Mouse (Mus musculus): ENCODE measurements around the gene Snrpb2.

Snrpb2 gene

GRCm38 (mm10) chr2:143062812-143063792 lies at the start of gene Snrpb2:
Gene Snrpb2 (plus strand): TSS chr2:143063039.
- DNase-seq (ENCODE audit: low spot score): peak; percentile 95

- DNase-seq (ENCODE audit: low spot score): no peak
Observed at GRCm38 (mm10) chr2:143013057-143013456, 49.8 kb upstream of the Snrpb2 start.

GRCm38 (mm10) chr2:143018084-143018483 lies 44.8 kb upstream of the Snrpb2 start:
- DNase-seq (ENCODE audit: low spot score): no peak

- peak; percentile 53 for DNase-seq (ENCODE audit: low spot score)
Observed at GRCm38 (mm10) chr2:143018591-143019130, 44.2 kb upstream of the Snrpb2 start.

DNA sequence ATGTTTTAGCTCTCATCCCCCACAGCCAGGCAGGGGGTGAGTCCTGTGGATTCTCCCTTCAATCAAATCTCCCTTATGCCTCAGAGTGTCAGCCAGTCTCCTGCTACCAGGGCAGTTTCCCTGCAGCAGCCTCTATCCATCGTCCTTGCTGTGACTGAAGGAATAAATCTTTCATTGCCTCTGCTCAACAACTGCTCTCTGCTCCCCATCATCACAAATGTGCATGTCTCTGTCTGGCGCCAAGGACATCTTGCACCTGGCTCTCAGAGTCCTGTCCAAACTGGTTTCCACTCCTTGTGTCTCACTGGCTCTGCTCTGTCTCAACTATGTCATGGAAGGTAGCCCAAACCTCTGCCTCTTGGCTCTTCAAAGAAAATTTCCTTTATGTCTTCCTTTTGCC lies 43.1 kb upstream of the Snrpb2 start:
- DNase-seq (ENCODE audit: low spot score): peak; percentile 35

DNA sequence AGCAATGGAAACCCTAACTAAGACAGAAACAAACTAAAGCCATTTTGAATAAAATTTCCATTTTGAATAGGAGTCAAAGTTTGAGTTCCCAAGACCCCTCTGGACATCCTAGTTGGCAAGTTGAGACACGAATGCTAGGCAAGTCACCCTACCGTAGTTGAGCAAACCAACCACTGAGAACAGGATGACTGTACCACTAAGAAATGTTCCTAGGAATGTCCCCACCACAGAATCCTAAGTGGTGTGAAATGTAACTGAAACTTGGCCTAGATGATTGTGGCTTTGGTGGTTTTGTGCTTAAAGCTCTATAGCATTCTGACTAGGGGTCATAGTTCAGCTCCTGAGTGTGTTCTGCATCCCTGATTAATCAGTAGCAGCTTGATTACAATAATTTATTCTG lies 39.5 kb upstream of the Snrpb2 start:
- no peak for DNase-seq (ENCODE audit: low spot score)

DNA sequence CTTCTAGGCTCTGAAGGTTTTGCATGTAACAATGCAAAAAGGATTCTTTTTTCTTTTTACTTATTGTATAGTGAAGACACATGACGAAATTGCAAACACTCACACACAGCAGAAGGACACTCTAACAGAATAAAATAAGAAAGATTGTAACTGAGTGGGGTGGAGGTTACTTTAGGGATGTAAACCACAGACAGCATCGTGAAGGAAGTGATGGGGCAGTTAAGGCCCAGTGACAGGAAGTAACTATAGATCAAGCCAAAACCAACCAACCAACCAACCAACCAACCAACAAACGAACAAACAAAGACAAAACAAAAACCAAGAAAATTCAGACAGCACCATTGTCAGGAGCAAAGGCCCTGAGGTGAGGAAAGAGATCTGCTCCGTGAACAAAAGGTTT lies 38.6 kb upstream of the Snrpb2 start:
- no peak for DNase-seq (ENCODE audit: low spot score)

GRCm38 (mm10) chr2:143031283-143031682 lies 31.6 kb upstream of the Snrpb2 start:
- DNase-seq (ENCODE audit: low spot score): no peak

- no peak for DNase-seq (ENCODE audit: low spot score)
Observed at GRCm38 (mm10) chr2:143032378-143033255, 30.2 kb upstream of the Snrpb2 start.

- no peak for DNase-seq (ENCODE audit: low spot score)
Observed at GRCm38 (mm10) chr2:143034350-143035085, 28.3 kb upstream of the Snrpb2 start.

GRCm38 (mm10) chr2:143035086-143035593 lies 27.7 kb upstream of the Snrpb2 start:
- no peak for DNase-seq (ENCODE audit: low spot score)

GRCm38 (mm10) chr2:143041596-143041995 lies 21.2 kb upstream of the Snrpb2 start:
- no peak for DNase-seq (ENCODE audit: low spot score)

- no peak for DNase-seq (ENCODE audit: low spot score)
Observed at GRCm38 (mm10) chr2:143055251-143055650, 7.6 kb upstream of the Snrpb2 start.

DNA sequence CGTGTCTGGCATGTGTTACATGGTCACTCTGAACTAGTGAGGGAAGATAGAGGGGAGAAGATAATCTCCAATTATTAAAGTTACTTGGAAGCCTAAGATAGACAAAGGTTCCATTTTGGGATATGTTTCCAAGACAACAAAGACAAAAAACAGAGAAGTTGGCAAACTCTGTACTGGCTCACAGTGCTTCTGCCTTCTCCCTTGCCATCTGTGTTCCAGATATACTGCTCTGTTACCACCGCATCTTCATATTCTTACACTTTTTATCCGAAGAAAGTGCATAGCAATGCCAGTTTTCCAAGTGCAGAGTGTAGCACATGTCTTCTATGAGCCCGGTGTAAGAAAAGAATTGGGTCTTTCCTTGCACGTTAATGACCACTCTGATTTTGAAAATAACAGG lies 6.1 kb upstream of the Snrpb2 start:
- DNase-seq (ENCODE audit: low spot score): no peak

- peak; percentile 4 for DNase-seq (ENCODE audit: low spot score)
Observed at GRCm38 (mm10) chr2:143062432-143062811, 417 bp upstream of the Snrpb2 start.

DNA sequence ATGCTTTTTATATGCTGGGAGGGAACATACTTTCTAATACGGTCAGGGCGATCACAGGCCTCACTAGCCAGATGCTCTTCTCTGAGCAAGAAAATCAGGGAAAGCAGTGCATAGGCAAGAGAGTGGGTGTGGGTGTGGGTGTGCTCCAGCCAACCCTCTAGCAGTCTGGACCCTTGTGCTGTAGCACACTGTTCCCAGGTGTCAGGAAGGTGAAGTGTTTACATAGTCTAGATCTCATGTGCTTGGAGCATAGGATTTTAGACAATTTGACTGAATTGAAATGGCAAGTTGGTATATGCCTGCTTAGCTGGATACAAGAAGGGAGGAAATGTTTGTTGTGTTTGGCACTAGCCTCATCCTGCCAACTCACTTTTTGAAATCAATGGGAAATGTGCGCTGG lies 3.1 kb downstream of the Snrpb2 start:
- DNase-seq (ENCODE audit: low spot score): no peak

- no peak for DNase-seq (ENCODE audit: low spot score)
Observed at GRCm38 (mm10) chr2:143078198-143078851, 15.5 kb downstream of the Snrpb2 start, which contains the start of gene Otor. Gene Otor (plus strand): TSS chr2:143078473.

DNA sequence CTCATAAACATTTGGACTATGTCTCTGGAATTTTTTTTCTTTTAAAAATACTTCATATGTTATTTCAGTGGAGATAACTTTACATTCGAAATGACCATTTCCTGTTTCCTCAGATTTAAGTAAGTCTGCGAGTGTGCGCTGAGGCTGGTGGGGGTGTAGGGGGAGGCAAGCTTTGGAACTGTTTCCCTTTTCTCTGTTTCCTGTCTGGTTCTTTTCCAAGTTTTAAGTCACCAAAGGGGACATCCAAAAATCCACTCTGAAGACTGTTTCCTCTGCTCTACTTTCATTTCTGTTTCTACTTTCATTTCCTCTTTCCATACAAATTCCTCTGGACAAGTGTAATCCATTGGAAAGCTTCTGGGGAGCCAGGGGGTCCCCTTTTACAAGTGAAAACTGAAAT lies 18.9 kb downstream of the Snrpb2 start:
- no peak for DNase-seq (ENCODE audit: low spot score)

DNA sequence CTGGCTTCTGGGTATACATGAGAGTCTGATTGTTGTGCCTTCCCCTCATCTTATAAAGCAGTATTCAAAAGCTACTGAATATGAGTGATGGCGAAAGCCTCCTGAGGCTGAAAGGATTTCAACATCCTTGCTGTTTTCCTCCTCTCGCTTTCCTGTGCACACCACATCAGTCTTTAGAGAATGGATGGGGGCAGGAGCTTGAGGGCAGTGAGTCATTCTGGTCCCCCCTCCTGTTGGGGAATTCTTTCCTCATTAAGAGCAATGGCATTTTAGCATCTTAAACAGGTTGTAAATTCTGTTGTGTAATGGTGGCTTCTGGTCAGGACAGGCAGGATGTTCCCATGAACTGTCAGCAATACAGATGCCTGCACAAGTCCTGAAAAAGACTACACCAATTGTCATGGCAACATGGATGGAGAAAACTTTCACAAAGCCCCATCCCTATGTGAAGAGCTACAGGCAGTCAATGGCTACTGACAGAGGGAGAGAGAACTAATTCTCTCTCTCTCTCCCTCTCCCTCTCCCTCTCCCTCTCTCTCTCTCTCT lies 22.1 kb downstream of the Snrpb2 start:
- DNase-seq (ENCODE audit: low spot score): no peak

DNA sequence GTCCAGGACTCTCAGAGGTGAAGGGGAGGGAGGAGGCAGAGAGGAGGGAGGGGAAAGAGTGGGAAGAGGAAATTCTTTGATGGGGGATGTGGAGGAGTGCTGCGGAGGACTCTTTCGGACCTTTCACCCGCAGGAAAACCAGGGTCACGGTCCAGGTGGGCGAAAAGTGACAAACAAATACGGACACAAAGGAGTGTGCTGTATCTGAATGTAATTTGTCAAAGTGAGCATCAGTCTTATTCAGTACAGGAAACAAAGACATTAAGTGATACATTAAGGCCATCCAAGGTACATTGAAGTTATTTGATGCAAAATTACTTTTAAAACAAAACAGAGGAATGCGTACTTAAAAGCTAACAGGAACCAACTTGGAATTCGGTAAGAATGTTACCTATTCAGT lies 27.0 kb downstream of the Snrpb2 start:
- no peak for DNase-seq (ENCODE audit: low spot score)

GRCm38 (mm10) chr2:143093726-143094125 lies 30.9 kb downstream of the Snrpb2 start:
- peak; percentile 80 for DNase-seq (ENCODE audit: low spot score)
